Mouse (Mus musculus) hindbrain, embryonic 12.5 days (tissue): ENCODE results near the gene Nuak2. TPM values are rescaled to one million over a fixed set of nuclear protein-coding genes. Genes with fewer than 3 reads are reported as not detected.

ENCODE experiments used
- ATAC-seq: fragments of 200-750 bp; cut with Nextera tagmentation; 2 replicates; pipeline ENCODE4 v1.8.0; 2017; ENCODE audit warnings: moderate TSS enrichment; ENCODE audit not compliant: low FRiP score
- H3K27ac ChIP-seq: fragments of 300-500 bp; sonication (generic); 2 replicates; pipeline ENCODE4 v1.5.1; 2016; ENCODE audit warnings: mild to moderate bottlenecking
- H3K27me3 ChIP-seq: fragments of 300-500 bp; sonication (generic); 2 replicates; pipeline ENCODE4 v1.6.1; 2016; ENCODE audit warnings: mild to moderate bottlenecking
- H3K36me3 ChIP-seq: fragments of 300-500 bp; sonication (generic); 2 replicates; pipeline ENCODE4 v1.6.1; 2016; ENCODE audit warnings: mild to moderate bottlenecking
- H3K4me1 ChIP-seq: fragments of 300-500 bp; sonication (generic); 2 replicates; pipeline ENCODE4 v1.6.1; 2016
- H3K4me2 ChIP-seq: fragments of 300-500 bp; sonication (generic); replicated peaks from 2 replicates; pipeline ENCODE4 v1.6.1; 2016; ENCODE audit warnings: mild to moderate bottlenecking
- H3K4me3 ChIP-seq: fragments of 300-500 bp; sonication (generic); 2 replicates; pipeline ENCODE4 v1.5.1; 2016; ENCODE audit warnings: mild to moderate bottlenecking
- H3K9ac ChIP-seq: fragments of 300-500 bp; sonication (generic); 2 replicates; pipeline ENCODE4 v1.6.1; 2016; ENCODE audit warnings: mild to moderate bottlenecking, moderate library complexity
- H3K9me3 ChIP-seq: fragments of 300-500 bp; sonication (generic); replicated peaks from 2 replicates; pipeline ENCODE4 v1.6.1; 2016; ENCODE audit warnings: mild to moderate bottlenecking
- WGBS: fragments of 180-500 bp; shearing (Covaris S2); methylation state at CpG from one replicate; pipeline ENCODE4 v1.1.7; 2016; 5-methylcytosine and 5-hydroxymethylcytosine counted together
- polyA plus RNA-seq: library from polyadenylated mRNA; unstranded; fragments of >200 nt; fragmentation: Nextera tagmentation; extraction: Ambion mirVana; gene quantifications from 2 replicates; pipeline ENCODE4 v1.2.1, GENCODE M21; 2016

Nuak2 gene
- polyA plus RNA-seq, 1 experiment from 2014 or later: 30.0 TPM

GRCm38 (mm10) chr1:132375256-132375655 lies 59.3 kb downstream of the Nuak2 start:
- H3K4me3 ChIP-seq: no peak overlapping the region
- no peak overlapping the region; the same call in 1 of the 2 replicates for H3K4me2 ChIP-seq
- 26% methylated on average over 4 of the region's 4 CpGs for WGBS
- peak; percentile 44; the same call in 1 of the 2 replicates for ATAC-seq
- no peaks in the 10 kb centered on the region for H3K27me3 ChIP-seq
- peaks cover 73% of the 10 kb centered on the region for H3K4me1 ChIP-seq
- peaks cover 32% of the 10 kb centered on the region for H3K36me3 ChIP-seq
- H3K9me3 ChIP-seq: no peaks in the 10 kb centered on the region
- peak overlapping the region; percentile 82 for H3K27ac ChIP-seq
- no peak overlapping the region for H3K9ac ChIP-seq

GRCm38 (mm10) chr1:132376211-132377054 lies 60.5 kb downstream of the Nuak2 start:
- no peak for ATAC-seq
- Histone ChIP-seq H3K9ac (peak overlapping the region; percentile 35; the same call in 1 of the 2 replicates), H3K9me3 (no peaks in the 10 kb centered on the region), H3K27ac (peak overlapping the region; percentile 68; the same call in 1 of the 2 replicates), H3K4me3 (no peak overlapping the region), H3K4me2 (no peak overlapping the region), H3K4me1 (peaks cover 64% of the 10 kb centered on the region), H3K36me3 (peaks cover 37% of the 10 kb centered on the region), H3K27me3 (no peaks in the 10 kb centered on the region)
- WGBS: 79% methylated on average over 8 of the region's 8 CpGs

GRCm38 (mm10) chr1:132377055-132377365 lies 61.1 kb downstream of the Nuak2 start:
- Histone ChIP-seq H3K36me3 (peaks cover 37% of the 10 kb centered on the region), H3K9ac (peak overlapping the region; percentile 35; the same call in 1 of the 2 replicates), H3K9me3 (no peaks in the 10 kb centered on the region), H3K27ac (peak overlapping the region; percentile 68; the same call in 1 of the 2 replicates), H3K4me3 (no peak overlapping the region), H3K4me2 (no peak overlapping the region), H3K4me1 (peaks cover 60% of the 10 kb centered on the region), H3K27me3 (no peaks in the 10 kb centered on the region)
- 72% methylated on average over 7 of the region's 7 CpGs for WGBS
- no peak for ATAC-seq

GRCm38 (mm10) chr1:132377811-132378210 lies 61.9 kb downstream of the Nuak2 start:
- Histone ChIP-seq H3K9ac (no peak overlapping the region), H3K27me3 (no peaks in the 10 kb centered on the region), H3K9me3 (no peaks in the 10 kb centered on the region), H3K36me3 (peaks cover 37% of the 10 kb centered on the region), H3K4me3 (no peak overlapping the region), H3K4me1 (peaks cover 55% of the 10 kb centered on the region), H3K4me2 (no peak overlapping the region), H3K27ac (no peak overlapping the region)
- WGBS: 91% methylated on average over 3 of the region's 3 CpGs
- ATAC-seq: no peak

GRCm38 (mm10) chr1:132380550-132381100 lies 64.7 kb downstream of the Nuak2 start:
- 89% methylated on average over 27 of the region's 27 CpGs for WGBS
- no peak for ATAC-seq
- peaks cover 45% of the 10 kb centered on the region for H3K4me1 ChIP-seq
- H3K27ac ChIP-seq: no peak overlapping the region
- H3K36me3 ChIP-seq: peaks cover 37% of the 10 kb centered on the region
- H3K9me3 ChIP-seq: no peaks in the 10 kb centered on the region
- H3K4me2 ChIP-seq: no peak overlapping the region
- no peaks in the 10 kb centered on the region for H3K27me3 ChIP-seq
- no peak overlapping the region for H3K4me3 ChIP-seq
- no peak overlapping the region for H3K9ac ChIP-seq

- Histone ChIP-seq H3K4me3 (no peak overlapping the region), H3K36me3 (peaks cover 37% of the 10 kb centered on the region), H3K9me3 (no peaks in the 10 kb centered on the region), H3K27me3 (no peaks in the 10 kb centered on the region), H3K9ac (no peak overlapping the region), H3K27ac (peak overlapping the region; percentile 23), H3K4me2 (no peak overlapping the region), H3K4me1 (peaks cover 46% of the 10 kb centered on the region)
- ATAC-seq: no peak
- 65% methylated on average over 10 of the region's 10 CpGs for WGBS
These were observed 66.0 kb downstream of the Nuak2 start for GRCm38 (mm10) chr1:132381929-132382328.

Other genes starting within 250 kb of the Nuak2 start
- 15.4 and 16.2 TPM in 2 replicates for gene Mfsd4a, start 248.1 kb upstream of the Nuak2 start, polyA plus RNA-seq
- 0.99 and 1.4 TPM in 2 replicates for gene Cdk18, start 176.4 kb upstream of the Nuak2 start, polyA plus RNA-seq
- 10.8 and 12.7 TPM in 2 replicates for gene Lemd1, start 124.7 kb upstream of the Nuak2 start, polyA plus RNA-seq
- 3.6 and 4.1 TPM in 2 replicates for gene AC124108.1, start 124.7 kb upstream of the Nuak2 start, polyA plus RNA-seq
- gene Gm10188, start 86.4 kb upstream of the Nuak2 start, polyA plus RNA-seq: 0.49 TPM in 1 of 2 replicates, not detected in the other
- 5.1 and 5.3 TPM in 2 replicates for gene Klhdc8a, start 17.5 kb upstream of the Nuak2 start, polyA plus RNA-seq
- gene Tmcc2, start 75.2 kb downstream of the Nuak2 start, polyA plus RNA-seq: 36.3 and 37.8 TPM in 2 replicates
- 14.3 and 14.6 TPM in 2 replicates for gene Dstyk, start 101.4 kb downstream of the Nuak2 start, polyA plus RNA-seq
- gene Rbbp5, start 161.2 kb downstream of the Nuak2 start, polyA plus RNA-seq: 53.7 and 53.8 TPM in 2 replicates
- gene Tmem81, start 190.1 kb downstream of the Nuak2 start, polyA plus RNA-seq: 1.5 and 1.8 TPM in 2 replicates
- 83.8 and 88.4 TPM in 2 replicates for gene Cntn2, start 227.1 kb downstream of the Nuak2 start, polyA plus RNA-seq